Mouse (Mus musculus) intestine, postnatal 0 days (tissue): Measurements from ENCODE around the gene Lrrfip2. TPM values are rescaled to one million over a fixed set of nuclear protein-coding genes. Genes with fewer than 3 reads are reported as not detected.
A peak's percentile ranks its signal among the peaks of the same experiment; 100 is the strongest.

Experiments
- ATAC-seq: fragments of 200-750 bp; cut with Nextera tagmentation; 2 replicates; pipeline ENCODE4 v1.8.0; 2017; ENCODE audit warnings: mild to moderate bottlenecking, moderate TSS enrichment, moderate library complexity
- H3K27ac ChIP-seq: fragments of 300-500 bp; sonication (generic); 2 replicates; pipeline ENCODE4 v1.5.1; 2014; ENCODE audit warnings: mild to moderate bottlenecking, low read depth, low read length, moderate library complexity
- H3K27me3 ChIP-seq: fragments of 300-500 bp; sonication (generic); replicated peaks from 2 replicates; pipeline ENCODE4 v1.6.1; 2014; ENCODE audit warnings: low read length, mixed read lengths; ENCODE audit not compliant: control insufficient read depth, insufficient read depth
- H3K36me3 ChIP-seq: fragments of 300-500 bp; sonication (generic); 2 replicates; pipeline ENCODE4 v1.6.1; 2014; ENCODE audit warnings: mild to moderate bottlenecking, moderate library complexity; ENCODE audit not compliant: control insufficient read depth, insufficient read depth
- H3K4me1 ChIP-seq: fragments of 300-500 bp; sonication (generic); replicated peaks from 2 replicates; pipeline ENCODE4 v1.6.1; 2014; ENCODE audit warnings: antibody characterized with exemption, low read length, mixed read lengths; ENCODE audit not compliant: control insufficient read depth, insufficient read depth
- H3K4me2 ChIP-seq: fragments of 300-500 bp; sonication (generic); replicated peaks from 2 replicates; pipeline ENCODE4 v1.6.1; 2014; ENCODE audit warnings: low read depth, mild to moderate bottlenecking, moderate library complexity
- H3K4me3 ChIP-seq: fragments of 300-500 bp; sonication (generic); 2 replicates; pipeline ENCODE4 v1.5.1; 2014; ENCODE audit warnings: low read depth, low read length
- H3K9ac ChIP-seq: fragments of 300-500 bp; sonication (generic); 2 replicates; pipeline ENCODE4 v1.6.1; 2014; ENCODE audit warnings: mild to moderate bottlenecking, low read depth, low read length
- H3K9me3 ChIP-seq: fragments of 300-500 bp; sonication (generic); 2 replicates; pipeline ENCODE4 v1.6.1; 2016; ENCODE audit warnings: mixed run types; ENCODE audit not compliant: control insufficient read depth
- CTCF ChIP-seq: sonication (generic); IDR thresholded peaks from 2 replicates; pipeline ENCODE4 v1.5.1; 2016; ENCODE audit warnings: low read depth, mild to moderate bottlenecking, control low read depth, antibody characterized with exemption, moderate library complexity
- WGBS: fragments of 180-500 bp; shearing (Covaris S2); extraction: QIAGEN DNeasy Blood & Tissue Kit; methylation state at CpG from one replicate; pipeline ENCODE4 v1.1.7; 2014; 5-methylcytosine and 5-hydroxymethylcytosine counted together
- polyA plus RNA-seq: library from polyadenylated mRNA; unstranded; fragments of >200 nt; fragmentation: Nextera tagmentation; extraction: Ambion mirVana; gene quantifications from 2 replicates; pipeline ENCODE4 v1.2.1, GENCODE M21; 2015

Lrrfip2 gene
- polyA plus RNA-seq, 1 experiment from 2014 or later, result 45.1 TPM

DNA sequence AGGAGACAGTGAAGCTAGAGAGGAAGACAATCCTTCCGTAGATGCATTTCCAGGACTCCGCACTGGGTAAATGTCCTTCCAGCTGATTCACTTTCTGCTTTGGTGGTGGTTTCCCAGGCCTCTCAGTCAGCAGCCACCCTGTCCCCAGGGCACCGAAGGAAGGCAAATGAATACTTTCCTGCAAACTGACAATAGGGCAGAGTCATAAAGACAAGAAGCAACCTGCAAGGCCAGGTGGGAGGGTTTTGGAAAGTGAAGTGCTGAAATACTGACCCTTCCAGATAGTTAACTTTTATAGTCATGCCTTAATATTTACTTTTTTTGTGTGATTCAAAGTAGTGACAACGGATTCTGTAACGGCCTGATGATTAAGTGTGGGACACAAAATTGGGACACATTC, 13.5 kb upstream of the Lrrfip2 start:
- WGBS, result 52% methylated on average over 5 of the region's 5 CpGs
- ATAC-seq, result no peak

DNA sequence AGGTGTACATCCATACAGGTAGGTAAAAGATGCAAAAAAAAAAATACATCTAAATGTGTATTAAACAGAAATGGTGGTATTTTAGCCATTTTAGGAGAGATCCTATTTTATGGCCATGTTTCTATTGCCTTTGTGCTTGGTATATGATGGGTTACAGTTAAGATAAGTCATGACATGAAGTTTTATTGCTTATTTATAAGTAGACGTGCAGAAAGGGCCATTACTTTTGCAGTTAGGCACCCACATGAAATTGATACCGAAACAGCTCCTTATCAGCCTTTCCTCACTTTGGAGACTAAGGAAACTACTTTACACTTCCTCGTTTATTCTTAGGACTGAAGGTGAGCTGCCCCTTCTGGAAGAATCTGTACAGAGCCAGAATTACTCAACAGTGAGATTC, 9.5 kb upstream of the Lrrfip2 start:
- no peak for TF ChIP-seq CTCF
- Histone ChIP-seq H3K9ac (no peak overlapping the region), H3K9me3 (no peaks in the 10 kb centered on the region), H3K4me1 (no peaks in the 10 kb centered on the region), H3K36me3 (no peaks in the 10 kb centered on the region), H3K4me3 (no peak overlapping the region), H3K4me2 (no peak overlapping the region), H3K27me3 (no peaks in the 10 kb centered on the region), H3K27ac (no peak overlapping the region)
- no peak for ATAC-seq
- WGBS, result 22% methylated on average over 3 of the region's 3 CpGs

More for the DNA sequence above, 13.5 kb upstream of the Lrrfip2 start:
- H3K4me2 ChIP-seq, result no peak overlapping the region
- H3K27ac ChIP-seq, result no peak overlapping the region
- no peaks in the 10 kb centered on the region for H3K4me1 ChIP-seq
- H3K4me3 ChIP-seq, result no peak overlapping the region
- H3K27me3 ChIP-seq, result no peaks in the 10 kb centered on the region
- no peak overlapping the region for H3K9ac ChIP-seq
- no peaks in the 10 kb centered on the region for H3K36me3 ChIP-seq
- no peaks in the 10 kb centered on the region for H3K9me3 ChIP-seq
- TF ChIP-seq CTCF, result no peak

GRCm38 (mm10) chr9:111117794-111118251, 431 bp downstream of the Lrrfip2 start:
- Histone ChIP-seq H3K27me3 (no peaks in the 10 kb centered on the region), H3K4me2 (peak overlapping the region; percentile 88), H3K4me3 (peak overlapping the region; percentile 99), H3K4me1 (peaks cover 3% of the 10 kb centered on the region), H3K9me3 (no peaks in the 10 kb centered on the region), H3K36me3 (no peaks in the 10 kb centered on the region), H3K27ac (peak overlapping the region; percentile 96), H3K9ac (peak overlapping the region; percentile 95)
- TF ChIP-seq CTCF, result no peak
- peak; percentile 83 for ATAC-seq
- whole genome bisulfite sequencing, result under 1% methylated on average over 41 of the region's 56 CpGs

DNA sequence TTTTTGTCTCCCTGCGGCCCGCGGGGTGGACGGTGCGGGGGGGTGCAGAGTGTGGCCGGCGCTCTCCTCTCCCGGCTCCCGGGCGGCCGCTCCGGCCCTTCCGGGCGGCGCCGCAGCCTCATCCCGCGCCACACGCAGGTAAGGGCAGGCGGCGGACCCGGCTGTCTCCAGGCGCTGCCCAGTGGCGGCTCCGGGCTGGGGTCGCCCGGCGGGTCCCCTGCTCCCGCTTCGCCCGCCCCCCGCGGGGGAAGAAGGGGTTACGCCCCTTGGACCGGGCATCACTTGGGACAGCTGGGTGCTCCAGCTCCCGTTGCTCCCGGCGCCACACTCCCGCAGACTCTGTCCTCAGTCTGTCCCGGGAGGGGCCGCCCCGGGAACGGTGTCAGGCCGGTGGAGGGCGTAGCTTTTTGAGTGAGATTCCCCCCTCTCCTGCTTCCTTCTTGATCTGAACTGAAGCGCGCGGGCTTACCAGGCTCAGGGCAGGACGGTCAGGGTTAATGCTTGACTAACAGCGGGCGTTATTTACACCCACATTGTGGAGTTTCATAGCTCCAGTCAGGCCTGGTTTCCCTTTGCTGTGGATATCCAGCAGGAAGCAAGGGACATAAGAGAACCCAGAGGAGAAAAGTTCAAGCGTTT, 979 bp downstream of the Lrrfip2 start:
- H3K27ac ChIP-seq, result peak overlapping the region; percentile 96
- 1% methylated on average over 49 of the region's 52 CpGs for WGBS
- peaks cover 3% of the 10 kb centered on the region for H3K4me1 ChIP-seq
- H3K9ac ChIP-seq, result peak overlapping the region; percentile 95
- ATAC-seq, result peak; percentile 66
- no peaks in the 10 kb centered on the region for H3K27me3 ChIP-seq
- peak overlapping the region; percentile 99 for H3K4me3 ChIP-seq
- no peaks in the 10 kb centered on the region for H3K9me3 ChIP-seq
- peak; percentile 20; the same call in 1 of the 2 replicates for TF ChIP-seq CTCF
- peak overlapping the region; percentile 88 for H3K4me2 ChIP-seq
- no peaks in the 10 kb centered on the region for H3K36me3 ChIP-seq

- Histone ChIP-seq H3K4me1 (peaks cover 3% of the 10 kb centered on the region), H3K9ac (peak overlapping the region; percentile 95), H3K36me3 (no peaks in the 10 kb centered on the region), H3K9me3 (no peaks in the 10 kb centered on the region), H3K4me2 (peak overlapping the region; percentile 88), H3K4me3 (peak overlapping the region; percentile 99), H3K27ac (peak overlapping the region; percentile 96), H3K27me3 (no peaks in the 10 kb centered on the region)
- WGBS, result 3% methylated on average over 17 of the region's 17 CpGs
- peak; percentile 37 for ATAC-seq
- TF ChIP-seq CTCF, result no peak
Measured at GRCm38 (mm10) chr9:111118891-111119441, 1.6 kb downstream of the Lrrfip2 start.

DNA sequence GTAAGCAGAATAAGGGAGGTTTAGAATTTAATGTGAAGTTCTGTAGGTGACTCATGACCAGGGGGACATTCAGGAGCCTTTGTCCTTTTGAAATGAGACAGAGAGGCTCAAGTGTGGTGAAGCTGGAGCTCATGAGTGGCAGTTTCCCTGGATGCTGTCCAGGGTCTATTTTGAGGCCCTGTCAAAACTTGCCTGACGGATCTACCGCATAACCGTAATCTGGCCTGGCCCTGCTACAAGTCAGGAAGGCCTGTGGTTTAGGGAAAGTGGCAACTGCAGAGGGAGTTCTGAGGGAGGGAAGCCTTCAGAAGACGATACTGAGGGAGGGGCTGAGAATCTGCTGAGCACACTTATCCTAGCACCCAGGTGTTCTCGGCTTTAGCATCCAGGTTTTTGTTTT, 5.1 kb downstream of the Lrrfip2 start:
- Histone ChIP-seq H3K4me1 (peaks cover 3% of the 10 kb centered on the region), H3K27me3 (no peaks in the 10 kb centered on the region), H3K9me3 (no peaks in the 10 kb centered on the region), H3K27ac (peak overlapping the region; percentile 86), H3K9ac (peak overlapping the region; percentile 17; the same call in 1 of the 2 replicates), H3K4me3 (no peak overlapping the region), H3K36me3 (no peaks in the 10 kb centered on the region), H3K4me2 (peak overlapping the region; percentile 35; the same call in 1 of the 2 replicates)
- no peak for ATAC-seq
- WGBS, result 36% methylated on average over 5 of the region's 5 CpGs
- no peak for TF ChIP-seq CTCF
